Mouse (Mus musculus): ENCODE measurements at regions not wholly inside any gene's neighbourhood (a gene's known extent, or its start where the extent isn't known, plus 50 kb on each side); places are given as distances from the start of the nearest gene placed in this dataset.

GRCm38 (mm10) chr6:55567521-55567920, 113.5 kb downstream of the Neurod6 start:
- Histone ChIP-seq H3K9me3 (no peaks in the 10 kb centered on the region), H3K27ac (no peak overlapping the region), H3K36me3 (no peaks in the 10 kb centered on the region), H3K4me1 (replicated peaks) (0 out of 2 replicates have a peak, but pooled peaks cover 3% of the 10 kb centered on the region), H3K9ac (no peak overlapping the region), H3K27me3 (no peaks in the 10 kb centered on the region), H3K4me3 (no peak overlapping the region), H3K4me2 (no peak overlapping the region)
- 90% methylated on average over 2 of the region's 2 CpGs for WGBS
- ATAC-seq (ENCODE audit: low FRiP score) = no peak

- Histone ChIP-seq H3K4me3 (no peak overlapping the region), H3K36me3 (no peaks in the 10 kb centered on the region), H3K9me3 (no peaks in the 10 kb centered on the region), H3K4me2 (no peak overlapping the region), H3K4me1 (replicated peaks) (0 out of 2 replicates have a peak, but pooled peaks cover 3% of the 10 kb centered on the region), H3K27ac (no peak overlapping the region), H3K27me3 (no peaks in the 10 kb centered on the region), H3K9ac (no peak overlapping the region)
- 76% methylated on average over 14 of the region's 14 CpGs for WGBS
- no peak for ATAC-seq (ENCODE audit: low FRiP score)
Measured at GRCm38 (mm10) chr6:55565260-55566209, 113.8 kb downstream of the Adcyap1r1 start.

GRCm38 (mm10) chr6:55560606-55561005, 108.8 kb downstream of the Adcyap1r1 start:
- Histone ChIP-seq H3K36me3 (no peaks in the 10 kb centered on the region), H3K4me1 (replicated peaks) (0 out of 2 replicates have a peak, but pooled peaks cover 3% of the 10 kb centered on the region), H3K9ac (no peak overlapping the region), H3K4me3 (no peak overlapping the region), H3K4me2 (no peak overlapping the region), H3K27me3 (no peaks in the 10 kb centered on the region), H3K9me3 (no peaks in the 10 kb centered on the region), H3K27ac (no peak overlapping the region)
- no peak for ATAC-seq (ENCODE audit: low FRiP score)
- 69% methylated on average over 5 of the region's 5 CpGs for WGBS

GRCm38 (mm10) chr6:55559797-55560196, 108.0 kb downstream of the Adcyap1r1 start:
- Histone ChIP-seq H3K27ac (no peak overlapping the region), H3K4me2 (no peak overlapping the region), H3K36me3 (no peaks in the 10 kb centered on the region), H3K27me3 (no peaks in the 10 kb centered on the region), H3K4me3 (no peak overlapping the region), H3K9me3 (no peaks in the 10 kb centered on the region), H3K4me1 (replicated peaks) (no peaks in the 10 kb centered on the region), H3K9ac (no peak overlapping the region)
- ATAC-seq (ENCODE audit: low FRiP score) = no peak
- WGBS = 94% methylated on average over 11 of the region's 11 CpGs
